Mouse (Mus musculus): Measurements from ENCODE around the gene Mars. TPM values are rescaled to one million over a fixed set of nuclear protein-coding genes. Genes with fewer than 3 reads are reported as not detected.

The Mars gene
- polyA plus RNA-seq, 1 experiment from 2014 or later, result 103 TPM

GRCm38 (mm10) chr10:127262548-127263398 is 48.8 kb downstream of the Mars start, which contains the start of gene Kif5a:
Gene Kif5a, minus strand, starts transcription at chr10:127263348.
- Histone ChIP-seq H3K36me3 (peaks cover 1% of the 10 kb centered on the region; the same call in 1 of the 2 replicates), H3K9ac (peak within 1 kb of the TSS; percentile 93), H3K4me2 (peak within 1 kb of the TSS; percentile 82), H3K9me3 (no peaks in the 10 kb centered on the region), H3K27ac (replicated peaks) (peak within 1 kb of the TSS; percentile 93), H3K4me3 (peak within 1 kb of the TSS; percentile 65), H3K4me1 (replicated peaks) (peaks cover 64% of the 10 kb centered on the region), H3K27me3 (peaks cover 4% of the 10 kb centered on the region)
- 1% methylated on average over 53 of the region's 53 CpGs for WGBS
- peak; percentile 45 for ATAC-seq (ENCODE audit: low read depth)

- no peak for ATAC-seq (ENCODE audit: low read depth)
- H3K27ac ChIP-seq (replicated peaks), result peak overlapping the region; percentile 93
These were observed 49.7 kb downstream of the Mars start for GRCm38 (mm10) chr10:127261706-127262547.

GRCm38 (mm10) chr10:127258489-127258888 is 53.1 kb downstream of the Mars start:
- peaks cover 66% of the 10 kb centered on the region for H3K4me1 ChIP-seq (replicated peaks)
- 0 out of 2 replicates have a peak overlapping the region, but pooled peaks have one; percentile 22 for H3K9ac ChIP-seq
- H3K36me3 ChIP-seq, result peaks cover 16% of the 10 kb centered on the region
- no peaks in the 10 kb centered on the region for H3K27me3 ChIP-seq
- no peaks in the 10 kb centered on the region for H3K9me3 ChIP-seq
- no peak overlapping the region for H3K27ac ChIP-seq (replicated peaks)
- whole genome bisulfite sequencing, result 84% methylated on average over 8 of the region's 8 CpGs
- H3K4me2 ChIP-seq, result peak overlapping the region; percentile 82
- peak overlapping the region; percentile 65; the same call in 1 of the 2 replicates for H3K4me3 ChIP-seq
- ATAC-seq (ENCODE audit: low read depth), result no peak

More at GRCm38 (mm10) chr10:127261706-127262547, 49.7 kb downstream of the Mars start:
- Histone ChIP-seq H3K9me3 (no peaks in the 10 kb centered on the region), H3K27me3 (peaks cover 4% of the 10 kb centered on the region), H3K4me2 (peak overlapping the region; percentile 82), H3K4me1 (replicated peaks) (peaks cover 61% of the 10 kb centered on the region), H3K4me3 (peak overlapping the region; percentile 65), H3K36me3 (peaks cover 9% of the 10 kb centered on the region), H3K9ac (peak overlapping the region; percentile 93)
- 58% methylated on average over 15 of the region's 15 CpGs for WGBS

GRCm38 (mm10) chr10:127257790-127258189 is 53.8 kb downstream of the Mars start:
- Histone ChIP-seq H3K36me3 (peaks cover 16% of the 10 kb centered on the region), H3K27me3 (no peaks in the 10 kb centered on the region), H3K9me3 (no peaks in the 10 kb centered on the region), H3K4me1 (replicated peaks) (peaks cover 60% of the 10 kb centered on the region), H3K4me2 (no peak overlapping the region), H3K9ac (no peak overlapping the region), H3K4me3 (no peak overlapping the region), H3K27ac (replicated peaks) (no peak overlapping the region)
- WGBS, result 79% methylated on average over 6 of the region's 6 CpGs
- no peak for ATAC-seq (ENCODE audit: low read depth)

- WGBS, result 26% methylated on average over 14 of the region's 14 CpGs
- H3K4me3 ChIP-seq, result no peak overlapping the region
- H3K4me1 ChIP-seq (replicated peaks), result peaks cover 47% of the 10 kb centered on the region
- peaks cover 16% of the 10 kb centered on the region for H3K36me3 ChIP-seq
- H3K9me3 ChIP-seq, result no peaks in the 10 kb centered on the region
- no peak overlapping the region for H3K27ac ChIP-seq (replicated peaks)
- peak overlapping the region; percentile 33 for H3K4me2 ChIP-seq
- H3K9ac ChIP-seq, result no peak overlapping the region
- 0 out of 2 replicates have a peak, but pooled peaks have one; percentile 51 for ATAC-seq (ENCODE audit: low read depth)
- H3K27me3 ChIP-seq, result no peaks in the 10 kb centered on the region
These were observed 55.8 kb downstream of the Mars start for GRCm38 (mm10) chr10:127255625-127256345.

GRCm38 (mm10) chr10:127250810-127251209 is 60.8 kb downstream of the Mars start:
- H3K27me3 ChIP-seq, result no peaks in the 10 kb centered on the region
- H3K36me3 ChIP-seq, result peaks cover 30% of the 10 kb centered on the region
- no peak overlapping the region for H3K9ac ChIP-seq
- no peak for ATAC-seq (ENCODE audit: low read depth)
- H3K9me3 ChIP-seq, result no peaks in the 10 kb centered on the region
- 78% methylated on average over 5 of the region's 5 CpGs for WGBS
- H3K4me2 ChIP-seq, result no peak overlapping the region
- peaks cover 1% of the 10 kb centered on the region; the same call in 1 of the 2 replicates for H3K4me1 ChIP-seq (replicated peaks)
- no peak overlapping the region for H3K4me3 ChIP-seq
- H3K27ac ChIP-seq (replicated peaks), result no peak overlapping the region

Other genes with a start within 250 kb of the Mars start
- 1,139 and 1,291 TPM in 2 replicates for gene Cdk4, start 248.3 kb downstream of the Mars start, polyA plus RNA-seq (2015; fragmentation: Nextera tagmentation; extraction: Ambion mirVana)
- 125 and 136 TPM in 2 replicates for gene Tspan31, start 241.5 kb downstream of the Mars start, polyA plus RNA-seq (2015; fragmentation: Nextera tagmentation; extraction: Ambion mirVana)
- gene Agap2, start 236.5 kb downstream of the Mars start, polyA plus RNA-seq (2015; fragmentation: Nextera tagmentation; extraction: Ambion mirVana), result 1.9 and 2.3 TPM in 2 replicates
- gene Os9, start 190.7 kb downstream of the Mars start, polyA plus RNA-seq (2015; fragmentation: Nextera tagmentation; extraction: Ambion mirVana), result 146 and 151 TPM in 2 replicates
- 45.0 and 45.1 TPM in 2 replicates for gene B4galnt1, start 146.6 kb downstream of the Mars start, polyA plus RNA-seq (2015; fragmentation: Nextera tagmentation; extraction: Ambion mirVana)
- gene Slc26a10, start 131.1 kb downstream of the Mars start, polyA plus RNA-seq (2015; fragmentation: Nextera tagmentation; extraction: Ambion mirVana), result 0.83 and 0.93 TPM in 2 replicates
- 38.1 and 42.0 TPM in 2 replicates for gene Arhgef25, start 121.7 kb downstream of the Mars start, polyA plus RNA-seq (2015; fragmentation: Nextera tagmentation; extraction: Ambion mirVana)
- gene Dtx3, start 116.1 kb downstream of the Mars start, polyA plus RNA-seq (2015; fragmentation: Nextera tagmentation; extraction: Ambion mirVana), result 188 and 221 TPM in 2 replicates
- 20.2 and 20.7 TPM in 2 replicates for gene Pip4k2c, start 100.2 kb downstream of the Mars start, polyA plus RNA-seq (2015; fragmentation: Nextera tagmentation; extraction: Ambion mirVana)
- gene Kif5a, start 48.4 kb downstream of the Mars start, polyA plus RNA-seq (2015; fragmentation: Nextera tagmentation; extraction: Ambion mirVana), result 102 and 104 TPM in 2 replicates
- 285 and 322 TPM in 2 replicates for gene Dctn2, start 45.4 kb downstream of the Mars start, polyA plus RNA-seq (2015; fragmentation: Nextera tagmentation; extraction: Ambion mirVana)
- gene Mbd6, start 22.8 kb downstream of the Mars start, polyA plus RNA-seq (2015; fragmentation: Nextera tagmentation; extraction: Ambion mirVana), result 14.5 and 16.7 TPM in 2 replicates
- 1.0 and 1.4 TPM in 2 replicates for gene Arhgap9, start 10.2 kb upstream of the Mars start, polyA plus RNA-seq (2015; fragmentation: Nextera tagmentation; extraction: Ambion mirVana)
- gene Gli1, start 30.2 kb upstream of the Mars start, polyA plus RNA-seq (2015; fragmentation: Nextera tagmentation; extraction: Ambion mirVana), result 2.2 and 2.9 TPM in 2 replicates
- not detected in 2 replicates for gene Inhbe, start 42.6 kb upstream of the Mars start, polyA plus RNA-seq (2015; fragmentation: Nextera tagmentation; extraction: Ambion mirVana)
- not detected in 2 replicates for gene Inhbc, start 58.6 kb upstream of the Mars start, polyA plus RNA-seq (2015; fragmentation: Nextera tagmentation; extraction: Ambion mirVana)
- gene R3hdm2, start 68.5 kb upstream of the Mars start, polyA plus RNA-seq (2015; fragmentation: Nextera tagmentation; extraction: Ambion mirVana), result 30.6 and 33.3 TPM in 2 replicates
- 2.4 and 3.2 TPM in 2 replicates for gene Stac3, start 189.9 kb upstream of the Mars start, polyA plus RNA-seq (2015; fragmentation: Nextera tagmentation; extraction: Ambion mirVana)
- gene Ndufa4l2, start 203.2 kb upstream of the Mars start, polyA plus RNA-seq (2015; fragmentation: Nextera tagmentation; extraction: Ambion mirVana), result 10.1 and 10.6 TPM in 2 replicates
- 52.4 and 53.0 TPM in 2 replicates for gene Shmt2, start 210.7 kb upstream of the Mars start, polyA plus RNA-seq (2015; fragmentation: Nextera tagmentation; extraction: Ambion mirVana)
- 128 and 133 TPM in 2 replicates for gene Nxph4, start 222.8 kb upstream of the Mars start, polyA plus RNA-seq (2015; fragmentation: Nextera tagmentation; extraction: Ambion mirVana)

All from neural tube, embryonic 13.5 days (tissue).